Mouse (Mus musculus): ENCODE measurements around the gene Tfec. TPM values are rescaled to one million over a fixed set of nuclear protein-coding genes. Genes with fewer than 3 reads are reported as not detected.

The Tfec gene
- polyA plus RNA-seq, 1 experiment from 2014 or later = 4.4 TPM

- no peaks in the 10 kb centered on the region for H3K36me3 ChIP-seq (ENCODE audit: control insufficient read depth, insufficient read depth, low read length)
- H3K27ac ChIP-seq (ENCODE audit: low read depth, low read length) = no peak overlapping the region
- WGBS = 90% methylated on average over 2 of the region's 2 CpGs
- DNase-seq (ENCODE audit: low spot score) = no peak
- no peaks in the 10 kb centered on the region for H3K4me1 ChIP-seq (replicated peaks; ENCODE audit: control insufficient read depth, insufficient read depth, low read length)
- H3K9me3 ChIP-seq (ENCODE audit: control insufficient read depth, low read length) = no peaks in the 10 kb centered on the region
- no peak overlapping the region for H3K4me2 ChIP-seq
- H3K27me3 ChIP-seq (replicated peaks; ENCODE audit: control insufficient read depth, insufficient read depth, low read length) = no peaks in the 10 kb centered on the region
- H3K4me3 ChIP-seq (ENCODE audit: low read depth, low read length) = no peak overlapping the region
- H3K9ac ChIP-seq (ENCODE audit: low read depth, low read length) = no peak overlapping the region
- ATAC-seq (replicated peaks; ENCODE audit: low FRiP score) = no peak
Measured at GRCm38 (mm10) chr6:16874021-16874542, 24.2 kb downstream of the Tfec start.

- Histone ChIP-seq H3K4me2 (no peak overlapping the region), H3K9ac (ENCODE audit: low read depth, low read length) (no peak overlapping the region), H3K27ac (ENCODE audit: low read depth, low read length) (no peak overlapping the region), H3K9me3 (ENCODE audit: control insufficient read depth, low read length) (no peaks in the 10 kb centered on the region), H3K36me3 (ENCODE audit: control insufficient read depth, insufficient read depth, low read length) (no peaks in the 10 kb centered on the region), H3K27me3 (replicated peaks; ENCODE audit: control insufficient read depth, insufficient read depth, low read length) (no peaks in the 10 kb centered on the region), H3K4me1 (replicated peaks; ENCODE audit: control insufficient read depth, insufficient read depth, low read length) (no peaks in the 10 kb centered on the region), H3K4me3 (ENCODE audit: low read depth, low read length) (no peak overlapping the region)
- ATAC-seq (replicated peaks; ENCODE audit: low FRiP score) = no peak
- WGBS = 27% methylated on average over 2 of the region's 2 CpGs
- no peak for DNase-seq (ENCODE audit: low spot score)
Measured at GRCm38 (mm10) chr6:16870067-16870466, 28.2 kb downstream of the Tfec start.

- H3K4me3 ChIP-seq (ENCODE audit: low read depth, low read length) = no peak overlapping the region
- no peaks in the 10 kb centered on the region for H3K36me3 ChIP-seq (ENCODE audit: control insufficient read depth, insufficient read depth, low read length)
- no peaks in the 10 kb centered on the region for H3K4me1 ChIP-seq (replicated peaks; ENCODE audit: control insufficient read depth, insufficient read depth, low read length)
- DNase-seq (ENCODE audit: low spot score) (no peak), ATAC-seq (replicated peaks; ENCODE audit: low FRiP score) (no peak)
- no peak overlapping the region for H3K4me2 ChIP-seq
- no peaks in the 10 kb centered on the region for H3K9me3 ChIP-seq (ENCODE audit: control insufficient read depth, low read length)
- 69% methylated on average over 2 of the region's 2 CpGs for WGBS
- no peaks in the 10 kb centered on the region for H3K27me3 ChIP-seq (replicated peaks; ENCODE audit: control insufficient read depth, insufficient read depth, low read length)
- no peak overlapping the region for H3K27ac ChIP-seq (ENCODE audit: low read depth, low read length)
- H3K9ac ChIP-seq (ENCODE audit: low read depth, low read length) = no peak overlapping the region
Measured at GRCm38 (mm10) chr6:16868314-16868713, 29.9 kb downstream of the Tfec start.

- no peak for DNase-seq (ENCODE audit: low spot score)
- ATAC-seq (replicated peaks; ENCODE audit: low FRiP score) = no peak
- H3K27me3 ChIP-seq (replicated peaks; ENCODE audit: control insufficient read depth, insufficient read depth, low read length) = no peaks in the 10 kb centered on the region
- H3K4me3 ChIP-seq (ENCODE audit: low read depth, low read length) = no peak overlapping the region
- no peak overlapping the region for H3K4me2 ChIP-seq
- no peaks in the 10 kb centered on the region for H3K9me3 ChIP-seq (ENCODE audit: control insufficient read depth, low read length)
- WGBS = 85% methylated on average over 6 of the region's 6 CpGs
- H3K4me1 ChIP-seq (replicated peaks; ENCODE audit: control insufficient read depth, insufficient read depth, low read length) = no peaks in the 10 kb centered on the region
- no peaks in the 10 kb centered on the region for H3K36me3 ChIP-seq (ENCODE audit: control insufficient read depth, insufficient read depth, low read length)
- H3K27ac ChIP-seq (ENCODE audit: low read depth, low read length) = no peak overlapping the region
- no peak overlapping the region for H3K9ac ChIP-seq (ENCODE audit: low read depth, low read length)
Measured at GRCm38 (mm10) chr6:16862753-16863508, 35.3 kb downstream of the Tfec start.

GRCm38 (mm10) chr6:16862050-16862449 lies 36.2 kb downstream of the Tfec start:
- 83% methylated on average over 3 of the region's 3 CpGs for WGBS
- H3K27me3 ChIP-seq (replicated peaks; ENCODE audit: control insufficient read depth, insufficient read depth, low read length) = no peaks in the 10 kb centered on the region
- H3K27ac ChIP-seq (ENCODE audit: low read depth, low read length) = no peak overlapping the region
- no peak for ATAC-seq (replicated peaks; ENCODE audit: low FRiP score)
- no peak overlapping the region for H3K4me2 ChIP-seq
- H3K4me3 ChIP-seq (ENCODE audit: low read depth, low read length) = no peak overlapping the region
- H3K4me1 ChIP-seq (replicated peaks; ENCODE audit: control insufficient read depth, insufficient read depth, low read length) = no peaks in the 10 kb centered on the region
- DNase-seq (ENCODE audit: low spot score) = no peak
- no peaks in the 10 kb centered on the region for H3K36me3 ChIP-seq (ENCODE audit: control insufficient read depth, insufficient read depth, low read length)
- no peaks in the 10 kb centered on the region for H3K9me3 ChIP-seq (ENCODE audit: control insufficient read depth, low read length)
- H3K9ac ChIP-seq (ENCODE audit: low read depth, low read length) = no peak overlapping the region

GRCm38 (mm10) chr6:16855879-16856545 lies 42.2 kb downstream of the Tfec start:
- 79% methylated on average over 7 of the region's 7 CpGs for WGBS
- no peak overlapping the region for H3K27ac ChIP-seq (ENCODE audit: low read depth, low read length)
- no peaks in the 10 kb centered on the region for H3K27me3 ChIP-seq (replicated peaks; ENCODE audit: control insufficient read depth, insufficient read depth, low read length)
- no peak overlapping the region for H3K9ac ChIP-seq (ENCODE audit: low read depth, low read length)
- no peaks in the 10 kb centered on the region for H3K4me1 ChIP-seq (replicated peaks; ENCODE audit: control insufficient read depth, insufficient read depth, low read length)
- DNase-seq (ENCODE audit: low spot score) (no peak), ATAC-seq (replicated peaks; ENCODE audit: low FRiP score) (no peak)
- no peaks in the 10 kb centered on the region for H3K36me3 ChIP-seq (ENCODE audit: control insufficient read depth, insufficient read depth, low read length)
- H3K4me2 ChIP-seq = no peak overlapping the region
- no peak overlapping the region for H3K4me3 ChIP-seq (ENCODE audit: low read depth, low read length)
- H3K9me3 ChIP-seq (ENCODE audit: control insufficient read depth, low read length) = no peaks in the 10 kb centered on the region

GRCm38 (mm10) chr6:16854977-16855376 lies 43.3 kb downstream of the Tfec start:
- Histone ChIP-seq H3K4me3 (ENCODE audit: low read depth, low read length) (no peak overlapping the region), H3K27ac (ENCODE audit: low read depth, low read length) (no peak overlapping the region), H3K9ac (ENCODE audit: low read depth, low read length) (no peak overlapping the region), H3K9me3 (ENCODE audit: control insufficient read depth, low read length) (no peaks in the 10 kb centered on the region), H3K27me3 (replicated peaks; ENCODE audit: control insufficient read depth, insufficient read depth, low read length) (no peaks in the 10 kb centered on the region), H3K4me2 (no peak overlapping the region), H3K36me3 (ENCODE audit: control insufficient read depth, insufficient read depth, low read length) (no peaks in the 10 kb centered on the region), H3K4me1 (replicated peaks; ENCODE audit: control insufficient read depth, insufficient read depth, low read length) (no peaks in the 10 kb centered on the region)
- no peak for ATAC-seq (replicated peaks; ENCODE audit: low FRiP score)
- 80% methylated on average over 9 of the region's 9 CpGs for WGBS
- no peak for DNase-seq (ENCODE audit: low spot score)

GRCm38 (mm10) chr6:16846521-16846920 lies 51.7 kb downstream of the Tfec start:
- no peak overlapping the region for H3K4me3 ChIP-seq (ENCODE audit: low read depth, low read length)
- no peaks in the 10 kb centered on the region for H3K27me3 ChIP-seq (replicated peaks; ENCODE audit: control insufficient read depth, insufficient read depth, low read length)
- DNase-seq (ENCODE audit: low spot score) (no peak), ATAC-seq (replicated peaks; ENCODE audit: low FRiP score) (no peak)
- no peak overlapping the region for H3K27ac ChIP-seq (ENCODE audit: low read depth, low read length)
- no peaks in the 10 kb centered on the region for H3K4me1 ChIP-seq (replicated peaks; ENCODE audit: control insufficient read depth, insufficient read depth, low read length)
- H3K9ac ChIP-seq (ENCODE audit: low read depth, low read length) = no peak overlapping the region
- H3K36me3 ChIP-seq (ENCODE audit: control insufficient read depth, insufficient read depth, low read length) = no peaks in the 10 kb centered on the region
- no peaks in the 10 kb centered on the region for H3K9me3 ChIP-seq (ENCODE audit: control insufficient read depth, low read length)
- 71% methylated on average over 7 of the region's 7 CpGs for WGBS
- H3K4me2 ChIP-seq = no peak overlapping the region

- Histone ChIP-seq H3K27ac (ENCODE audit: low read depth, low read length) (no peak overlapping the region), H3K36me3 (ENCODE audit: control insufficient read depth, insufficient read depth, low read length) (no peaks in the 10 kb centered on the region), H3K4me3 (ENCODE audit: low read depth, low read length) (no peak overlapping the region), H3K4me2 (no peak overlapping the region), H3K9ac (ENCODE audit: low read depth, low read length) (no peak overlapping the region), H3K27me3 (replicated peaks; ENCODE audit: control insufficient read depth, insufficient read depth, low read length) (no peaks in the 10 kb centered on the region), H3K9me3 (ENCODE audit: control insufficient read depth, low read length) (no peaks in the 10 kb centered on the region), H3K4me1 (replicated peaks; ENCODE audit: control insufficient read depth, insufficient read depth, low read length) (no peaks in the 10 kb centered on the region)
- DNase-seq (ENCODE audit: low spot score) (no peak), ATAC-seq (replicated peaks; ENCODE audit: low FRiP score) (no peak)
- WGBS = 67% methylated on average over 1 of the region's 1 CpGs
Measured at GRCm38 (mm10) chr6:16835631-16836030, 62.6 kb downstream of the Tfec start.
